Mouse (Mus musculus) lung, adult 2 months (tissue): ENCODE measurements around the gene Ramp3.

Experiments
- CTCF ChIP-seq: fragments of 200-500 bp; IDR thresholded peaks from 2 replicates; pipeline ENCODE4 v1.5.1; 2011; ENCODE audit warnings: mild to moderate bottlenecking, low read length, control low read depth; ENCODE audit not compliant: insufficient read depth
- POLR2A ChIP-seq: fragments of 200-500 bp; IDR thresholded peaks from 2 replicates; pipeline ENCODE4 v1.6.1; 2011; ENCODE audit warnings: low read depth, mild to moderate bottlenecking, control low read depth, low read length, borderline replicate concordance; ENCODE audit errors: extremely low read depth

DNA sequence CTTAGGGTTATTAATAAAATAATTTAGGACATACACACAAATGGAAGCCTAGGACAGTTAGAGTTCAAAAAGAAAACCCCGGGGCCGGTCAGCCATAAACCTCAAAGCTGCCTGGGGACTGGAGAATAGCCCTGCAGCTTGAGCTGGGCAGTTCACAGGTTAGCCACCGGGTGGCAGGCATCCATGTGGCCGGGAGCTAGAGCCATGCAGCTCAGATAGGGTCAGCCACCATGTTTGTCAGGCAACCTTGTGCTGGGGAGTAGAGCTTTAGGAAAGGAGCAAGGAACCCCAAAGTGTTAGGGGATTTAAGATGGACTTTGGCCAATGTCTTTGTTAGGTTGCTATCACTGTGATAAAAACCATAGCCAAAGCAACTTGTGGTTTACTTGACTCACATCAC, 29.8 kb upstream of the Ramp3 start:
- TF ChIP-seq CTCF (peak; percentile 66), POLR2A (no peak)
